Mouse (Mus musculus) granulocyte monocyte progenitor cell, adult 5-6 weeks (primary cell): ENCODE results near the gene Snrpd2. TPM values are rescaled to one million over a fixed set of nuclear protein-coding genes. Genes with fewer than 3 reads are reported as not detected.
"Not testable (repeated sequence)": the region's sequence is repeated elsewhere in the genome, so short reads cannot be mapped to it uniquely, and the experiment has no call there.

ENCODE experiments used
- ATAC-seq: replicated peaks from 2 replicates; pipeline ENCODE4 v1.8.0; 2016; ENCODE audit warnings: mild to moderate bottlenecking, moderate TSS enrichment, inconsistent platforms; ENCODE audit not compliant: poor library complexity, severe bottlenecking
- total RNA-seq, 2 experiments: library from RNA; stranded (forward) in 1 of 2; stranded (reverse) in 1 of 2; fragments of 200-712, 200-1000 nt in 1 of 2; fragments of >200 nt in 1 of 2; fragmentation: Nextera tagmentation in 1 of 2; gene quantifications; 2 replicates each; pipeline ENCODE4 v1.2.3; 2014 to 2017

The Snrpd2 gene
- total RNA-seq, 2 experiments from 2014 or later: 91.5 to 158 TPM

GRCm38 (mm10) chr7:19148180-19148874 is 1.2 kb upstream of the Snrpd2 start:
- ATAC-seq: no peak

DNA sequence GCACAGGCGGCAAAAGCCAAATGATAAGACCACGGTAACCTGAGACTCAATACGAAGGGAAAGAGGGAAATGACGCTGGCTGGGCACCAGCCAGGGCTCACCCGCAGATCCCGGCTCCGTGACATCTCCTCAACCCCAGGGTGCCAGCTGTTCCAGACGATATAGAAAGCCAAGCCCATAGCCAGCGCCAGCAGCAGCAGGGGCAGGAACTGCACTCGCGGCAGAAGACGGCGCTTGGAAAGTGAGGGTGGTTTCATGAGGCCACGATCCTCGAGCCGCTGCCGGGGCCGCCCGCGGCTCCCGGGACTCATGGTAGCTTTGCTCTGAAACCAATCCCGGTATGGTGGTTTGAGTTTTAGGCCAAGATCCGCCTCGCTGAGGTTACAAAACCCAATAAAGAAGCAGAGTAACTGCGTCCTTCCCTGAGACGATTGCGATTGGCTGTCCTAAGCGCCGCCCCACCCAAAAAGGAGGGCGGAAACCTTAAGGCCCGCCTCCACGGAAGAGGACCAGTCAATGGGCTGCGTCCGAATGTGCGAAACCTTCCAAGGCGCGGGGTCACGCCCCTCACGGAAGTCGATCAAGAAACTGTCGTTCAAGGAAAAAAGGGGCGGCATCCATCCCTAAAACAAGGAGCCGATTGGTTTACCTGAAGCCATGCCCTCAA is 514 bp upstream of the Snrpd2 start, which contains the start of gene Qpctl:
Gene Qpctl (minus strand): TSS at position 417 of the 667 bp plus-strand sequence.
- peak; percentile 85 for ATAC-seq

DNA sequence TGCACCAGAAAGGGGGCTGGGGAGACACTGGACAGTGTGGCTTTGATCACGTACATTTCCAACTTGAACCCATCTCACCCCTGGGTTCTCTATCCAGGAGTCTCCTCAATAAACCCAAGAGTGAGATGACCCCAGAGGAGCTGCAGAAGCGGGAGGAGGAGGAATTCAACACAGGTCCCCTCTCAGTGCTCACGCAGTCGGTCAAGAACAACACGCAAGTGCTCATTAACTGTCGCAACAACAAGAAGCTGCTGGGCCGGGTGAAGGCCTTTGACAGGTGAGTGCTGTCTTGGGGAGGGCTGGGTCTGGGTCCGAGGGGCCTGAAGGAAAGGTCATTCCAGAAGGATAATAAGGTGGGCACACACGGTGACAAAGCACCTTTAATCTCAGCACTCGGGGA is 1.6 kb downstream of the Snrpd2 start:
- ATAC-seq: not testable (repeated sequence)

DNA sequence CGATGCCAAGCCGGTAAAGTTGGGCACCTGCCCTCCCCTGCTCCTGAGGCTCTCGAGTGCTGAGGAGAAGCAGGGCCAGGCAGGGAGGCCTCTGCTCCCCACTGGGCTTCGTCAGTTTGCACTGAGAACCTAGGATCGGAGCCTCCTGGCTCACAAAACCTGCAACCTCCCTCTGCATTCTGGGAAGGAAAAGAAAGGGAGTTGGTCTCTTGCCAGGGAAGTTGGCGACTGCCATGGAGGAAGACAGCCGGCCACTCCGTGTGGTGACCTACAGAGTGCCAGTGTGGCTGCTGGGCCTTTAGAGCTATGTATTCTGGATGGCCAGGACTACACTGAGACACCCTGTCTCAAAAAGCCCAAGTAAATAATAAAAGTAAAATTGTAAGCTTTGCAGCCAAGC is 5.3 kb downstream of the Snrpd2 start:
- ATAC-seq: no peak

GRCm38 (mm10) chr7:19155825-19156475 is 6.4 kb downstream of the Snrpd2 start:
- no peak for ATAC-seq

GRCm38 (mm10) chr7:19157160-19157800 is 7.8 kb downstream of the Snrpd2 start:
- peak; percentile 94 for ATAC-seq

GRCm38 (mm10) chr7:19158601-19159000 is 9.1 kb downstream of the Snrpd2 start:
- ATAC-seq: no peak

DNA sequence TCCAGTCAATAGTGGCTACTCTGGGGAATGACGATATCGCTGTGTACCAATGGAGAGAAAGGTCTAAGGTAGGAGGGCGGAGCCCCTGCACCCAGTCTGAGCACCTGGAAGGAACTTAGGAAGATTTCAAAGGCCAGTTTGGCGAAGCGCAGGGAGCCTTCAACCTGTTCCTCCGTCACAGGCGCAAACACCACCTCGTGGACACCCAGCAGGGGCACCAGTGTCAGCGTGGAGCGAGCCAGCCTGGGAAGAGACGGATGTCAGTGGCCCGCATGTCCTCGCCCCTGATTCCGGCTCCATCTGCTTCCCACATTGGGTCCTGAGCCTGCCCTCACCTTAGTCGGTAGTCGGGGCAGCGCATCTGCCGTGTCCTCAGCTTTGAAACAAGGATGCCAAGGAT is 9.9 kb downstream of the Snrpd2 start:
- no peak for ATAC-seq

- peak; percentile 31 for ATAC-seq
Measured at GRCm38 (mm10) chr7:19160115-19160514, 10.6 kb downstream of the Snrpd2 start.

DNA sequence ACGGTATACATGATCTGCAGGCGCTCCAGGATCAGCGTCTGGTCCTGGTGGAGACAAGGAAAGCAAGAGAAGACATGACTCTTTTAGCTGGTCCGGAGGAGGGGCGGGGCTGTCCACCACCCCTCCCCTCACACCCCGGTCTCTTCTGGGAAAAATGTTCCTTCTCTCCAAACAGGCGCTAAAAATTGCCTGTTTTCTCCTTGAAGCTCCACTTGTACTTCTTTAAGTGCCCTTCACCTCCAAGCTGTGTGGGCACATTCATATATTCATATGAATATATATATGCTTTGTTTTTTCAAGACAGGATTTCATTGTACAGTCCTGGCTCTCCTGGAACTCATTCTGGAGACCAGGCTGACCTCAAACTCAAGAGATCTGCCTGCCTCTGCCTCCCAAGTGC is 13.4 kb downstream of the Snrpd2 start:
- no peak for ATAC-seq

- no peak for ATAC-seq
Measured at GRCm38 (mm10) chr7:19163752-19164151, 14.2 kb downstream of the Snrpd2 start.

- ATAC-seq: peak; percentile 40
Measured at GRCm38 (mm10) chr7:19164189-19164588, 14.7 kb downstream of the Snrpd2 start.

- peak; percentile 26 for ATAC-seq
Measured at GRCm38 (mm10) chr7:19164978-19165377, 15.5 kb downstream of the Snrpd2 start.

GRCm38 (mm10) chr7:19165656-19166423 is 16.3 kb downstream of the Snrpd2 start, which contains the start of gene Gipr:
TSS of gene Gipr (minus strand) at chr7:19166127.
- ATAC-seq: peak; percentile 38

GRCm38 (mm10) chr7:19166990-19167389 is 17.5 kb downstream of the Snrpd2 start:
- ATAC-seq: no peak

DNA sequence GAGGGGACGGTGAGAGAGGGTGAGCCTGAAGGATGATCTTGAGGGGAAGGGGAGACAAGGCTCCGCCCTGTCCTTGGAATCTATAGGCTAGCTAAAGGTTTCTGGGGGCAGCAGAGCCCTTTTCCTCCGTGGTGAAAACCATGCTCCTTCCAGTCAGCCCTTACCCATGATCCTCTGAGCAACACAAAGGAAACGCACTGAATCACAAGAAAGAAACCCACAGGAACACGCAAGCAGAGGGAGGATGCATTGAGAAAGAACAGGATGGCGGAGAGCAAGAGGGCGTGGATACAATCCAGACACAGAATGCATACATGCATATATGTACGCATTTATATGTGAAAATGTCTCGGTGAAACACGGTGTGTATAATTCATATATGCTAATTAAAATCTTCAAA is 20.0 kb downstream of the Snrpd2 start:
- 0 out of 2 replicates have a peak, but pooled peaks have one; percentile 26 for ATAC-seq

DNA sequence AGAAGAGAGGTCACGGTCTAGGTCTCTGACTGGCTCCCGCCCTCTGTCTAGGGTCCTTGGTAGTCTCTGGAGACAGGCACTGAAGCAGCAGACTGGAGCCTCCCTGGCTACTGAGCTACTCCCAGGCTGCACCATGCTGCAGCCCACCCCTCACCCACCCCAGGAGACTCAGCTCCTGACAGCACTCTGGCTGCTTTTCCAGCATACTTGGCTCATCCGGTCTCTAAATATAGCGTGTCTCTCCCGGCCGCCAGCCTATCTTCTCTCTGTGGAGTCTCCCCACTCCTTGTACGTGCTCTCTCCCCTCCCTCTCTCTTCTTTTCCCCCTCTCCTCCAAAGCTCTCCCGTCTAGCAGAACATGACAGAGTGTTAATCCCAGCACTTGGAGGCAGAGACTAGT is 20.6 kb downstream of the Snrpd2 start:
- no peak for ATAC-seq

- ATAC-seq: no peak
Measured at GRCm38 (mm10) chr7:19171831-19172230, 22.3 kb downstream of the Snrpd2 start.

DNA sequence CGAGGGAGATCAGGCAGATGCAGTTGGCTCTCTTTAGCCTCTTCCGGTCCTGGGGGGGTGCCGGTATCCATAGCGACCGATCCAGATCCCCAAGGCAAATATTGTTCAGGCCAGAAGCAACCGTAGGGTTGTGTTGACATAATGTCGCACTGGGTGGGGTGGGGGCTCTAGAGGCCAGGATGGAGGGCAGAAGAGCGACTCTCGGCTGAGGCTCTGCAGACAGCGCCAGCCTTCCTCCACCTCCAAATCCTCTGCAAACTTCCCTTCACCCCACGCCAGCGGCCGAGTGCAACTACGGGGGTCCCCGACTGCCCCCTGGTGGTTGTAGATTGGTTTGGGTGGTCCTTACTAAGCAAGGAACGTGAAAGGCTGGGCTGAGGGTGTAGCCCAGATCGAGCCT is 23.4 kb downstream of the Snrpd2 start:
- peak; percentile 74 for ATAC-seq
